Mouse (Mus musculus) liver, adult 2 months (tissue): ENCODE results near the gene Marc2.

Experiments used
- CTCF ChIP-seq: fragments of 200-500 bp; IDR thresholded peaks from 2 replicates; pipeline ENCODE4 v1.5.1; 2011; ENCODE audit warnings: low read depth, low read length, control low read depth
- POLR2A ChIP-seq: fragments of 200-500 bp; IDR thresholded peaks from 2 replicates; pipeline ENCODE4 v1.6.1; 2011; ENCODE audit warnings: low read length, control low read depth; ENCODE audit not compliant: insufficient read depth; ENCODE audit errors: extremely low read depth

GRCm38 (mm10) chr1:184864381-184864801 lies 18.1 kb upstream of the Marc2 start:
- no peak for TF ChIP-seq CTCF
- no peak for TF ChIP-seq POLR2A
